Mouse (Mus musculus) cerebellum, adult (tissue): Measurements from ENCODE around the gene Nr4a1.

Source experiments
- ATAC-seq: cut with Nextera tagmentation; 2 replicates; pipeline ENCODE4 v1.9.2; 2017; ENCODE audit warnings: mild to moderate bottlenecking, moderate library complexity, mixed read lengths; ENCODE audit not compliant: insufficient number of reproducible peaks, low FRiP score, low TSS enrichment

Nr4a1 gene

DNA sequence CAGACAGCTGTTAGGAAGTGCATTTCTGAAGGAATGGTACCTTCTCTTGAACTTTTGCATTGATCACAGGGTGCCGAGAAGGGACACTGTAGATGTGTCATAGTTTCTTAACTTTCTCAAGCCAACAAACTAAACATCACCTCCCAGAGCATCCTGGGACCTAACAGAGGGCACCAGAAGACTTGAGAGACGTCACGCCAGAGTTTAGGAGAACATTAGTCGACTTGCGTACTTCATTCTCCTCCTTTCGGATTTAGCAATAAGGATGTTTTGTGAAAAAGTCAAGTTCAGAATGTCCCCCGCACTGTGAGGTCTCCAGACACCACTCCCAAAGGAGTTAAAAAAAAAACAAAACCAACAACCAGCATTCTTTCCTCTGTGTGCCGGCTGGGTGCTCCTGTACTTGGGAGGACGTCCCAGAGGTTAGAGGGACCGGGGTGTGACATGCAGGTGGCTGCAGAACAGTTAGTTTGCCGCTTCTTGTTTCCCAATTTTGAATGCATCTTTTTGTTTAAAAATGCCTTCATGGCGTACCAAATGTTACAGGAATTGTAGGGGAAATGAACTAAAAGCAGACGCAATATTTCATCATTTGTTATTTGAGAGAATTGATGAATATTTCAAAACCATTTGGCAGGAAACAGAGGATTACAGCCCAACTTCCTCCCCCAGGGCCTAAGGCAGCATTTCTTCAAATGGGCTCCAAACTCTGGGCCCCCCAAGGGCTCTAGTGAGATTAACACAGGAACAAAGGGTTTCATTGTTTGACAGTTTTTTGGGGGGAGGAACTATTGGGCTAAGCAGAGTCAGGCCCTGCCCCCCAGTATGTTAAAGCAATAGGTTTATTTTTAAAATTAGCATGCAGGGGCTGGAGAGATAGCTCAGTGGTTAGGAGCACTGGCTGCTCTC lies 54.6 kb downstream of the Nr4a1 start:
- ATAC-seq: no peak

DNA sequence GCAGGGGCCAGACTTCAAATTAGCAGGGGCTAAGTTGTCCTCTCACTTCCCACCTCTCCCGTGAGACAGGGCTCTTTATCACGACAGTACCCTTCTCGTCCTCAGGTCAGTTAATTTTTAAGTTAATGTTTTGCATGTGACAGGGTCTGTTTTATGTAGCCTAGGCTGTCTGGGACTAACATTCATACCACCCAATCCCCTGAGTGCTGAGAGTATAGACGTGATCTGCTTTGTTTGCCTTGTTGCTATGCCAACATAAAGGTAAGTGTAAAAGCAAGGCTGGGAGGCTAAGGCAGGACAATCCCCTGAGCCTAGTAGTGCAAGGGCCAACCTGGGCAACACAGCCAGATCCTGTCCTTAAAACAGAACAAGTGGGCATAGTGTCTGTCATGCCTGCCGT lies 55.4 kb downstream of the Nr4a1 start:
- ATAC-seq: no peak

- ATAC-seq: no peak
These were observed 57.2 kb downstream of the Nr4a1 start for GRCm38 (mm10) chr15:101311087-101311770.

DNA sequence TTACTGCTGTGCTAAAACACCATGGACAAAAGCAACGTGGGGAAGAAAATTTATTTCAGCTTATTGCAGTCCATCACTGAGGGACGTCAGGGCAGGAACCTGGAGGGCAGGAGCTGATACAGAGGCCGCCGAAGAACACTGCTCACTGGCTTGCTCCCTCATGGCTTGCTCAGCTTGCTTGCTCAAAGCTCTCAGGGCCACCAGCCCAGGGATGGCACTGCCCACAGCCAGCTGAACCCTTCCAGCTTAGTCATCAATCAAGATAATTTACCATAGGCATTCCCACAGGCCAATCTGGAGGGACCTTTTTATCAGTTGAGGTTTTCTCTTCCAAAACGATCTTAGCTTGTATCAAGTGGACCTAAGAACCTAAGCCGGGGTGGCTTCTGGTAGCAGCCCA lies 57.9 kb downstream of the Nr4a1 start:
- ATAC-seq: no peak

DNA sequence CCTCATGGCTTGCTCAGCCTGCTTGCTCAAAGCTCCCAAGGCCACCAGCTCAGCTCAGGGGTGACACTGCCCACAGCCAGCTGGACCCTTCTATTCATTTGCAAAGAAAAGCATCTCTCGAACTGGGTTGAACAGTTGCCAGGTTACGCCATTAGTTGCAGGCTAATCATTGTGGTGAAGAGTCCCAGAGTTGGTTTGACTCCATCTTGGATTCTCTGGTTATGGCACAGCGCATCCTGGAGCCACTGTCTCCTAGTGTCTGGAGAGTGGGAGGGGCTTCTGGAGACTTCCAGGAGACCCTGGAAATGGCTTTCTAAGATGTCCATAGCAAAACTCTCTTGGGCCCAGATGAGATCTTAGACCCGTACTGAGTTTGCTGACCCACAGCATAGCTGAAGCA lies 61.3 kb downstream of the Nr4a1 start:
- 0 out of 2 replicates have a peak, but pooled peaks have one; percentile 10 for ATAC-seq

DNA sequence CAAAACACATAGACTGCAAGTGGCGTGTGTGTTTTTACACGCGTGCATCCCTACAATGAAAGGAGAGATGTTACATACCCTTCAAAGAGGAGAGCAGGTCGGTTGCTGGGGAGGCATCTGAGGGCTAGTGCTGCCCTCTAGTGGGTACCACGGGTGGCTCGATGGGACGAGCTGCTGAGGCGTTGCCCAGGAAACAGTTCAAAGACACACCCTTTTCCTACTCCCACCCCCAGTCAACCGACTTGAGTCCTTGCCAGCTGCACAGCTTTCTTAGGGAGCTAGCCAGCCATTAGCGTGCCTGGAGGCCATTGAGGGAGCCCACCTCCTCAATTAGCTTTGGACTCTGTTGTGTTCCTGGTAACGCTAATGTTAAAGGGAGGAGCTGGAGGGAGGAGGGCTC lies 61.8 kb downstream of the Nr4a1 start:
- peak; percentile 64; the same call in 1 of the 2 replicates for ATAC-seq

DNA sequence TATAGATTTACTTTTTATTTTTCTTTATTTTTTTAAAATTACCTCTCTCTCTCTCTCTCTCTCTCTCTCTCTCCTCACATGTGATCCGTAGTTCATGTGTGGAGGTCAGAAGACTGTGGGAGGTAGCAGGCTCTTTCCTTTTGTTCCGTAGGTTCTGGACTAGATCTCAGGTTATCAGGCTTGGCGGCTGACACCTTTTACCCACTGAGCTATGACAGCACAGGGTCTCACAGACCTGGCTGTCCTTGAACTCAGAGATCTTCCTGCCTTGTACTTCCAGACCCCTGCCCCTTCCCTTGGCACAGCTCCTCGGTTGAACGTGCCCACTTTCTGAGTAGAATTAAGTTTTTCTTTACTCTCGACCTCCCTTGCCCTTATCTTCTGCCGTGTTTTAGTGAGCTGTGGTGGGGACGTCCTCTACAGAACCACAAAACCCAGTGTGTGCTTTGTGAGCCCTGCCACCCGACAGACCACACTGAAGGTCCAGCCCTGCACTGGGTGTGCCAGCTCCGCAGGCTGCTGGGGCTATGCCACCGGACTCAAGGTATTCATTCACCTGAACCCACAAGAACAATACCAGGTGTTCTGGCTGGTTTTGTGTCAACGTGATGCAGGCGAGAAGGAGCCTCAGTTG lies 62.3 kb downstream of the Nr4a1 start:
- no peak for ATAC-seq

GRCm38 (mm10) chr15:101316913-101317813 lies 63.1 kb downstream of the Nr4a1 start:
- no peak for ATAC-seq

DNA sequence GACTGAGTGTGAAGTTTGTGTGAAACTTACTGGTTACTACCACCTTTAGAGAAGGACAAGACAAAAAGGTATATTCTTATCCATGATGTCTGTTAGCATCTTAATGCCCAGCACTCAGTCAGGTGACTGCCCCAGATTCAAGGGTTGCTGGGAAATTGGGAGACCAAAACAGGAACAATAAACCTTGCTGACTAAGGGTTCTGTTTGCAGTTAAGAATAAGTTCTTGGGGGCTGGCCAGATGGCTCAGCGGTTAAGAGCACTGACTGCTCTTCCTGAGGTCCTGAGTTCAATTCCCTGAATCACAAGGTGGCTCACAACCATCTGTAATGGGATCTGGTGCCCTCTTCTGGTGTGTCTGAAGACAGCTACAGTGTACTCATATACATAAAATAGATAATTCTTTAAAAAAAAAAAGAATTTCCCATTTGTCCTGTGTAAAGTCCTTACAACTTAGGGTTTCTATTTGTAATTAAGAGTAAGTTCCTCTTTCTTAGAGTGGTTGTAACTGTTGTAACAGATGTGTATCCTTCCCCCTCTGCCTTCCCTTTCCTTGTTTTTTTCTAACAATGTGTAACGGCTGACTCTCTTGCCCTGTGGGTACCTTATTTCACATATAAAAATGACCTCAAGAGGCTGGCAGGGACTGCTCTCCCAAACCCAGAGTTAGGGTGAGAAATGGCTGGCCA lies 63.9 kb downstream of the Nr4a1 start:
- no peak for ATAC-seq

- ATAC-seq: no peak
These were observed 65.1 kb downstream of the Nr4a1 start for GRCm38 (mm10) chr15:101318889-101319765.

- ATAC-seq: no peak
These were observed 66.0 kb downstream of the Nr4a1 start for GRCm38 (mm10) chr15:101320010-101320617.

DNA sequence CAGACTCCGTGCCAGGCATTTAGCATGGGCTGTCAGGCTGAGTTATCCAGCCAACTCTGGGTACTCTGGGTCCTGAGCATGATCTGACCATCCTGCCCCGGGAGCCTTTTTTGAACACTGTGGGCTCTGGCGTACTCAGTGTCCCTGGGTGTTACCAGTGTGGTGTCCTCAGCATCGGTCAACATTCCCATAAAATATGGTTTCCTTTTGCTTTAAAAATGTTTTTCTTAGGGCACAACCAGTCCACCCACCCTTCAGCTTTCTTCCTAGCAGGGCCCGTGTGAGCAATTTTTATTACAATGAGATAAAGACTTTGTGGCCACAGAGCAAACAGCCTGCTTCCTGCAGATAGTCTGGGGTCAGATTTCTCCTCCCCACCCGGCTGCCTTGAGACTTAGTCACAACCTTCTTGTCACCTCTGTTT lies 66.6 kb downstream of the Nr4a1 start:
- no peak for ATAC-seq

DNA sequence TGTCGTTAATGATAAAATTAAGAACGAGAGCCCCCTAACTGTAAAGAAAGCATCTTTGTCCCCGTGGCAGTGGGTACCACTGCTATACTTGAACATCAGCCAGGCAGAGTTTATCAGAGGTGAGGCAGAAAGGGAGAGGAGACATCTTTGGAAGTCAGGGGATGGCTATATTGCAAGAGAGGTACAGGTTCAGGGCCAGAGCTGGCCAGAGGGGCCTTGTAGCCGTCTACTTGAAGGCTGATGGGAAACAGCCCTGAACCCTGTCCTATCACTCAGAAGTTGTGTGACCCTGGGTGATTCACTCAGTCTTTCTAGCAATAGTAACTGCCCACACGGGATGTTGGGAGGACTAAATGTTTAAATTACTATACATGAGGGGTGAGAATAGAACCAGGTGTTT lies 67.1 kb downstream of the Nr4a1 start:
- ATAC-seq: no peak

DNA sequence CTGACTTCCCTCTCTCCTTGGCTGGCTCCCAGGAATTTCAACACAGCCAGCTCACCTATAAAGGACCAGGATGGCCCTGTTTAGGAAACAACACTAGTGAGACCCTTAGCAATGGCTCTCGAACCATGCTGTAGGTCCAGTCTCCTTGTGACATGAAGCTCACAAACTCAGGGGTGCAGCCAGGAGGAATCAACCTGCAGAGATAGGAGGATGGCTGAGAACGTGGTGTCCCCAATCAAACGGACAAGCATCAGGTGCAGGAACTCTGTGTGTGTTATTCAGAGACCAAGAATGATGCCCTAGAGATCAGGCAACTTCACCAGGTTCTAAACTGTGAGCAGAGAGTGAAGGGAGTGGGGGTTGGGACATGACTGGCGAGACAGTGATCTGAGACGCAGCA lies 68.0 kb downstream of the Nr4a1 start:
- no peak for ATAC-seq

DNA sequence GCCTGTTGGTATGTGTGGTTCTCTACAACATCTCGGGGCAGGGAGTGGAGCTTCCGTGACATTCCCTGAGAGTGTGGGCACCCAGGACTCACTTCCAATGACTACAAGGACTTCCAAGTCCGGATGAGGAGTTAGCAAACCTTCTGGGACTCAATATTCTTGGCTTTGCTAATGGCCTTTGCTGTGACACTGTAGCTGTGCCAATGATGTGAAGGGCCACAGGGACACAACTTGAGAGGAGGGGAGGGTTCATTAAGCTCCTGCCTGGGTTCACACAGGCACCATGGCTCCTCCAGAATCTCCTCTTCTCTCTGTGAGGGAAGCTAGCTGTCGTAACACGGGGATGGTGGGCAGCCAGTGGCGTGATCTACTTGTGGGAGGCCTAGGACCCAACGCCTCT lies 68.6 kb downstream of the Nr4a1 start:
- no peak for ATAC-seq

DNA sequence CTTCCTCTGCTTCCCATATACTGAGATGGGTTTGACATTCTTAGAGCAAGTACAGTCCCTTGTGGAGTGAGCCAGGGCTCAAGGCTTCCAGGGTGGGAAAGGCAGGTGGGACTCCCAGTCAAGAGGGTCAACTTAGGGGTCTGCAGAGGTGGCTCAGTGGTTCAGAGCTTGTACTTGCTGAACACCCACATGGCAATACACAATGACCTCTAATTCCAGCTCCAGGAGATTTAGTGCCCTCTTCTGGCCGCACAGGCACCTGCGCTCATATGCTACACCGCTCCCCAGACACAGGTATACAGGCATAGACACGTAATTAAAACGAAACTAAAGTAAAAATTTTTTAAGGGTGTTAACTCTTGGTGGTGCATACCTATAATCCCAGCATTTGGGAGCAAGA lies 69.4 kb downstream of the Nr4a1 start:
- no peak for ATAC-seq
